Mouse (Mus musculus) heart, adult 8-10 months (tissue): ENCODE measurements around the gene Prickle4. TPM values are rescaled to one million over a fixed set of nuclear protein-coding genes. Genes with fewer than 3 reads are reported as not detected.
A peak's percentile ranks its signal among the peaks of the same experiment; 100 is the strongest.

Experiments used
- DNase-seq: peaks from one replicate; pipeline ENCODE4 v3.0.0; 2022; ENCODE audit warnings: low spot score
- total RNA-seq, 4 experiments: library from RNA; stranded (reverse); gene quantifications; 2 replicates each; pipeline ENCODE4 v1.2.4; 2022

Gene Prickle4
- total RNA-seq, result 1 to 10 TPM; 3.0 to 5.6 (median 3.7) TPM

GRCm38 (mm10) chr17:47694503-47695336 lies at the start of gene Prickle4:
TSS of gene Prickle4 (minus strand) at chr17:47694736.
- DNase-seq, result peak; percentile 96

GRCm38 (mm10) chr17:47744086-47744485 lies 49.5 kb upstream of the Prickle4 start:
- DNase-seq, result no peak

GRCm38 (mm10) chr17:47742991-47743734 lies 48.6 kb upstream of the Prickle4 start:
- DNase-seq, result no peak

GRCm38 (mm10) chr17:47740186-47740585 lies 45.6 kb upstream of the Prickle4 start:
- no peak for DNase-seq

DNA sequence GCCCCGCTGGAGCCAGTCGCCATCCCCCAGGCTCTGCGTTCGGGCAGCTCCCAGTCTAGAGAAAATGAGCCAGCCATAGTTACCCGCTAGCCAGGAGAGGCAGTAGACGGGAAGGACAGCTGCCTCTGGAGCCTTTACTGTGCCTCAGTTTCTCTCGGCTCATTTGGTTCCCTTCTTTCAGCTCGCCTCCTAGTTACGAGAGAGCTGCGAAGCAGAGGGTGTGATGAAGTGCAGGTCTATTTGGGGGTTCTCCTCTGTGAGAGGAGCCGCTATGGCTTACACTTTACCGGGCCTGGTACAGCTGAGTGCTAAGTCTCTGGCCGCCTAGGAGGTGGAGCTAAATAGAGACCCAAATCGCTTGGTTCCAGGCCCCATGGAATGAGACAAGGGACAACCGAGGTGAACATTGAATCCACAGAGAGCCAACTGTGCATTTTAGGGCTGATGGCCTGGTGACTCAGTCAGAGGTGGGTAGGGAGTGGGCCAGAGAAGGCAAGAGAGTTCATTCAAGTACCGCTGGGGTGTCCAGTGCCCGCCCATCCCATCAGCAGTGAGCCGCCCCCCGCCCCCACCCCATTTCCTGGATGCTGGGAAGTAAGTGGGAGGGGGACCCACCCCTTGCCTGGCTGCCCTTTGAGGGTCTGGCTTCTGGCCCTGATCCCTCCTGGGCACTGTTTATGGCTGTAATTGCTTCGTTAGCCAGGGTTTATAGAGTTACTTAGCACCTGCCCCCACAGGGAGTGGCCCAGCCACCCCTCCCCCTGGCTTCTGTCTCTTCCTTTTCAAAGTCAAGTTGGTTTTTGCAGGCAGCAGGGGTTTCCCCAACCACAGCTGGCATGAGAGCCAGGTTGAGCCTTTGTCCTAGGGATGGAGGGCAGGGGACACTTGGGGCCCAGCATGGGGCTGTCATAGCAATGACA lies 44.6 kb upstream of the Prickle4 start:
- no peak for DNase-seq

GRCm38 (mm10) chr17:47738066-47738878 lies 43.7 kb upstream of the Prickle4 start:
- DNase-seq, result no peak

DNA sequence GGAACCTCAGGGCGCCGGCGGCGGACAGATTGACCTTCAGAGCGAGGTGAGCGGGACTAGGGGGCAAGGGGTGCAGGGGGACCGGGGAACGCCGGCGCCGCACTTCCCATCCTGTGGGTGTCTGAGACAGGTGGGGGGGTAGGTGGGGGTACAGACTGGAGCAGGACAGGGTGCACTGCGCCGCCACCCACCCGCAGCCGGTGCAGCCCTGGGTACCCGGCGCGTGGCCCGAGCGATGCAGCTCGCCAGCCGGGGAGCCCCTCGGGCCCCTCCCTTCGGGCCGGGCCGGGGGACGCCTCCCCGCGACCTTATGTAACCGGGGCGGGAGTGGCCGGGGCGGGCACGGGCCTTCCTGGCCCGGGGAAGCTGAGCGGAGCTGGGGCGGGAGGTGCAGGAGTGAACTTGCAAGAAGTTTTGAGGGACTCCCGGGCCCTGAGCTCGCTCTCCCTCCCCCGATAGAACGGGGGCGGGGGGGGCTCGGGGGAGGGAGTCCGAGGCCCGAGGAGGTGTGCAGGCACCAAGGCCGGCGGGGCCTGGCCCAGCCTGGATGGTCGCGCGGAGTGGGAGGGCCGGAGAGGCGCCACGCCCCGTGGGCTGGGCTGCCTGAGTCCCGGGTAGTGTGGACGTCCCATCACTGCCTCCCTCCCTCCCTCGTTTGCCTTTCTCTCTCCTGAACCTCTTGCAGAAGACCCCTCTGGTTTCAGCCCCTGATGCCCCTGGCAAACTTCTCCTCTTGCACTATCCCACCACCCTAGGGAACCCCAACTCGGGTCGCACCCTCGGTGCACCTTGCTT lies 42.9 kb upstream of the Prickle4 start:
- peak; percentile 86 for DNase-seq

- peak; percentile 97 for DNase-seq
These were observed 42.3 kb upstream of the Prickle4 start, which contains the start of gene Tfeb for GRCm38 (mm10) chr17:47736856-47737255. TSS of gene Tfeb (plus strand) at chr17:47737030.

DNA sequence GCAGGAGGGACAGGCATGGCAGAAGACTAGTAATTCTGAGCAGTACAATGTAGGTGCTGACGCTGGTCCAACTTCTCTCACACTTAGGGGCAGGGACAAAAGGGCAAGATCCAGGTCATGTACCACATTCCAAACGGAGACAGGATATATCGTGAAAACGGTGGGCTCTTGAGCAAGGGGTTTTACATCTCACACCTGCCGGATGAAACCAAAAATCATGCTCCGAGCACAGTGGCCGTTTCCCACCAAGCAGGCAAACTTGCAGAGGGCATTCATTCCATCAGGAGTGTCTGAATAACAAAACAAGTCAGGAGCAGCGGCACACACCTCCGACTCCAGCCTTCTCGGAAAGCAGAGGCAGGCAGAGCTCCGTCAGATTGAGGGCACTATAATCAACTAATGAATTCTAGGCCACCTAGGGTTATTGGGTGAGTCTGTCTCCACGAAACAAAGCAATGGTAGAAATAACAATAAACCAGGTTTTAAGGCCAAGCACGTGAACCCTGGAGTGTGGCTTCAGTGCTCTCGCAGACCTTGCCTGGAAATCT lies 41.1 kb upstream of the Prickle4 start:
- no peak for DNase-seq

GRCm38 (mm10) chr17:47730633-47731575 lies 36.4 kb upstream of the Prickle4 start:
- DNase-seq, result no peak

GRCm38 (mm10) chr17:47726566-47726965 lies 32.0 kb upstream of the Prickle4 start, which contains the start of gene Pgc:
TSS of gene Pgc (plus strand) at chr17:47726842.
- DNase-seq, result no peak

GRCm38 (mm10) chr17:47721183-47721582 lies 26.6 kb upstream of the Prickle4 start:
- DNase-seq, result no peak

GRCm38 (mm10) chr17:47715037-47715436 lies 20.5 kb upstream of the Prickle4 start:
- DNase-seq, result no peak

GRCm38 (mm10) chr17:47712889-47713571 lies 18.5 kb upstream of the Prickle4 start:
- no peak for DNase-seq

- no peak for DNase-seq
These were observed 17.3 kb upstream of the Prickle4 start for GRCm38 (mm10) chr17:47711883-47712282.

- DNase-seq, result no peak
These were observed 15.5 kb upstream of the Prickle4 start for GRCm38 (mm10) chr17:47710036-47710435.

DNA sequence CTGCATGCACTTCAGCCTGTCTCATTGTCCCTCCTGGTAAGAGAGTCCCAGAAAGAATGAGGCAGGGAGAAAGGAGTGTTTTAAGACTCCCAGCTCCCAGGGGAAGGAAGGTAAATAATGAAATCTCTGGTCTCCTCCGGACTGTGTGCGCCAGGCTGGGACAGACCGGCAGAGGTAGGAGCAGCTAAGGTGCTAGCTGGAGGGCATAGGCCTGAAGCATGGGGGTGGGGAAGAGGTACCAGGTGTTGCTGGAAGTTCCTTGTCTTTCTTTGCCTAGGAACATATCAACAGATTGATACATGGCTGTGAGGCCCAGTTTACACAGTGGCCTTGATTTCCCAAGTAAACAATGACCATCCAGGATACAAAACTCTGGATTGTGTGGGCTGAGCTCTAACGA lies 14.4 kb upstream of the Prickle4 start:
- no peak for DNase-seq

DNA sequence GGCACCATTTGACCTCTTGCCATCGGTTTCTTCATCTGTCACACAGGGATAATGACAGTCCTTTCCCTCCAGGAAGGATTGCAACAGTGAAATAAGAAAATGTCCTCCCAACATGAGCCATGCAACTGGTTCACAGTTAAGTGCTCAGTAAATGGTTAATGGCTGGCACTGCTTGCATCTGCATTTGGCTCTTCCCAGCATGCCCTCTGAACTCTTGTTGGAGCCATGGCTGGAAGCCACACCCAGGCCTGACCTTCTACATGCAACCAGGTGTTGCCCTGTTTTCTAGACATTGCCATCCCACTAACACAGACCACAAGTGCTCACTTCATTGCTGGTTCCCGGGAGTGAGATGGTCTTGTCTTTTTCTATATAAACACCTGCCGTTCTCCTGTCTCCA lies 13.4 kb upstream of the Prickle4 start:
- no peak for DNase-seq
